Mouse (Mus musculus) layer of hippocampus, postnatal 10 days (tissue): ENCODE measurements at regions not wholly inside any gene's neighbourhood (a gene's known extent, or its start where the extent isn't known, plus 50 kb on each side); places are given as distances from the start of the nearest gene placed in this dataset.

Experiments
- DNase-seq, 2 experiments: peaks; one replicate each; pipeline ENCODE4 v3.0.0; 2021; ENCODE audit warnings: low spot score in 2 of 2

DNA sequence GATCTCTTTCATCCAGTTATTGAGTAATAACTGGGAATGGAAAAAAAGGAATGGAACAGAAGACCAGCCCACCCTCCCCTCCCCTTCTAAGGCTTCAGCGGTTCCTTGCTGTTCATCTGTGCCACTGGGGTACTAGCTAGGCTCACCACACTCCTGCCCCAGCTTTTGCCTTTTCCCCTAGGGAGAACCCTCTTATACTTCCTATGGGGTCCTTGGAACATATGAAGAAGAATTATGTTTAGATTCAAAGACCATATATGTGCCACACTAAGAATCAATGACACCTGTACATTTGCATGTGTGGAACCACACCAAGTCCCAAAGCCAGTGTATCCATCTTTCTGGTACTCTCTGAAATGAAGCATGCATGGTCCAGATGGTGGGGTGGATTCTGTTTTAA lies 324.3 kb downstream of the Tns1 start:
- no peak for DNase-seq

DNA sequence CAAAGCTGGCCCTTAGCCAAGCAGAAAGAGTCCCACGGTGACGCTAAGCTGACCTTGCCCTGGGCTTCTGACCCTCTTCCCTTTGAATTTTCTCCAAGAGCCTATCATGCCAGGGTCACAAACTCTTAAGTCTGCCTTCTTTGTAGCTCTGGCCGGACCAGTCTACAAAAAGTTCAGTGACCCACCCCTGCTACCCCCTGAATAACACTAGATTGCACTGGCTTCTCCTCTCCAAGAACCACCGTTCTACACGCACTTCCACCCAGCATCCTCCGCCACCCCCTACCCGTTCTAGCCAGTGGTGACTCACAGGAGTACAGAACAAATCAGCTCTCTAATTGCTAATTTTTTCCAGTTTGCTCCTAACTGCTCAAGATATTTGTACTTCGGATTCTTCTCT lies 325.0 kb downstream of the Tns1 start:
- no peak for DNase-seq

DNA sequence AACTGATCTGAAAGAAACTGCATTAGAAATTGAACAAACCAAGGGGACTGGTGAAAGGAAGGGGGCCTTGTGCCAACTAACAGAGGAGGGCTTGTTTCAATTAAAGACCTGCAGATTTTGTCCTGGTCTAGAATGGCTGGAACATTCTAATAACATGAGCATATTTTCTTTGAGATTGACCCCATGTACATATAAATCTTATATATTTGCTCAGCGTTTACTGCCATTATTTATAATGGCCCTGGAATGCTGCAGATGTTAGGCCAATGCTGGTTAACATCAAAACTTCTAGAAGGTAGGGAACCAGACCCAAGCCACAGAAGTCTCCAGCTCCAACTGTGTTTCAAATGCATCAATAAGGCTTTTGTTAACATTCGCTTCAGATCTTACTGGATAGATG lies 326.4 kb downstream of the Tns1 start:
- DNase-seq, result no peak

DNA sequence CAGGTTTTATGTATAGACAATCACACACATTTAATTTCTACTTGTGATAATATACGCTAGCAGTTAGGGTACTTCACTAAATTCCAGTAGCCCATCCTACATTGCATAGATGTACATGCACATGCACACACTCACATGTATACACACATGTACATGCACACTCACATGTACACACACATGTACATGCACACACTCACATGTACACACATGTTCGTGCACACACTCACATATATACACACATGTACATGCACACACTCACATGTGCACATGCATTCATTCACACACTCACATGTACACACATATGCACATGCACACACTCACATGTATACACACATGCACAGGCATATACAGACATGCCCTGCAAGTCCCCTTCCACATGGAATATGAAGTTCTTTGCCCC lies 326.8 kb downstream of the Tns1 start:
- DNase-seq, result no peak

DNA sequence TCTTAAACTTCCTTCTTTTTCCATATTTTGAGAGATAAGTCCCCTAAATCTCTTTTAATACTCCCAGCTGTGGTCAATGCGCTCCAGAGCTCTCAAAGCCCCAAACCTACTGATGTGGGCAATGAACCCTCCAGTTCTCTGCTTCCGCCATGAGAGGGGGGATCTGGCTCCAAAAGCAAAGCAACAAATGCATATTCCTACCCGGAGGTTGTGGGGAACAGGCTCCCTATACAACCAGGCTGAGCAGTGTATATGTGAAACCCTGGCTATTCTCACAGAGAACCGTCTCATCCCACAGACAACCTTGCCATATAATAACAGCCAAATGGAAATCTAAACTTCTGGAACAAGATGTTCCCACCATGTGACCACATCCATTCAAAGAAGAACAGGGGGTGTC lies 330.4 kb downstream of the Tns1 start:
- DNase-seq, result no peak

DNA sequence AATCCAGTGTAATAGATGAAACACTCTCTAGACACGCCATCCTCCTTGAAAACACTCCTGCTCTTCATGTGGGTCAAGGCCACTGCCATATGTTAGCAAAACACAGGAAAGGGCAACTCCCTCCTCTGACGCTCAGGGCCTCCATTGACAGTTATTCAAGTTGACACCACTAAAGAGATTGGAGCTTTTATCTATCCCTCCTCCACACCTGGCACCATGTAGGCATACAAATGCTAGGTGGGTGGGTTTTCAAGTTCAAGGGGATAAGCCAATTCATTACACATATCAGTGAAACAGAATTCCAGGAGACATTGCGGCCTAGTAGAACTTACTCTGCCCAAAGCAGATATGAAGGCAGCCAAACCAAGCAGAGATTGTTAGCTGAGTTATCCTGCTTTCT lies 331.0 kb downstream of the Tns1 start:
- DNase-seq, result no peak

DNA sequence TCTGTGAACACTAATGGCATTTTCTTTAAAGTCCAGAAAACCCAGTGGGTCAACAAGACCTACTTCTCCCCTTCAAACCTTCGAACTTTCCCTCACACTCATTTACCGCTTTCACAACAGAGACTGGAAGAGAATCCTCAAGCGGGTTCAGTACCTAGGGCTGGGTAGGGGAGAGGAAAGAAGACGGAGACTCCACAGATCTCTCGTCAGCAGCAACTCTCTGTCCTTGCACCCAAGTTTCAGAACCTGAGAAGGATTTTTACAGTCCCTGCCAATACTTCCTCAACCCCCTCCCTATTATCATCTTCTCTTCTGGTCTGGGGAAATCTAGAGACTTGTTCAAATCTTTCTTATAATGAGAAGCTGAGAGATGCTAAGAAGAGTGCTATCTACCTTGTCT lies 331.9 kb downstream of the Tns1 start:
- DNase-seq, result no peak

DNA sequence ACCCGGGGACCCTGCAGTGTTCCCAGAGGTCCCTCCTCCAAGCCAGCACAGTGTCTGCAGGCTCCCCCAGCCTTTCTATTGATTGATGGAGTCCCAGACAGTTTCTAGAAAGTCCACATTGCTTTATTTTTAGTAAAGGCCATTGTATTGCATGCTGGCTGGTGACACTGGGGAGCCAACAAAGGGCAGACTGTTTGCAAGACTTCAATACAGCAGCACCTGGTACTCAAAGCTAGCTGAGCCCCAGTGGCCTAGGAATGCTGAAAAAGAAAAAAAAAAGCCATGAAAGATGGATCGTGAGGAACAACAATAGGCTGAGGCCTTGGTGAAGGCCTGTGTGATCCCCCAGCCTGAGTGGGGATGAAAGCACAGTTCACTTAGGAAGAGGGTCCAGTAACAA lies 336.6 kb downstream of the Tns1 start:
- DNase-seq, result no peak

DNA sequence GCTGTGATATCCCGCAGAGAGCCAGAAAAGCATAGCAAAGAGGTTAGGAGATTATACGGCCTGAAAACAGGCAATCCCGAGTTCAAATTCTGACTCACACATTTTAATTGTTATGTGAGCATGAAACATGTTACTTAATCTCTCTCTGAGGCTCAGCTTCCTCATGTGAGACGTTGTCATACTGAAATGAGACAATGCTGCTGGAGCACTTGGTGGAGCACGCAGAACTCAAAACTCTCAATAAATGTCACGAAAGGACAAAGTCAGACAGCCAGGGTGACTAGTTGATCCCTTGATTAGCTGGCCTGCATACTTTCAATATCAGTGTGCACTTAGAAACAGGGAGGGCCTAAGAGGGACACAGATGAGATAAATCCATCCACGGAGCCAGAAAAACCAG lies 337.0 kb downstream of the Tns1 start:
- no peak for DNase-seq

DNA sequence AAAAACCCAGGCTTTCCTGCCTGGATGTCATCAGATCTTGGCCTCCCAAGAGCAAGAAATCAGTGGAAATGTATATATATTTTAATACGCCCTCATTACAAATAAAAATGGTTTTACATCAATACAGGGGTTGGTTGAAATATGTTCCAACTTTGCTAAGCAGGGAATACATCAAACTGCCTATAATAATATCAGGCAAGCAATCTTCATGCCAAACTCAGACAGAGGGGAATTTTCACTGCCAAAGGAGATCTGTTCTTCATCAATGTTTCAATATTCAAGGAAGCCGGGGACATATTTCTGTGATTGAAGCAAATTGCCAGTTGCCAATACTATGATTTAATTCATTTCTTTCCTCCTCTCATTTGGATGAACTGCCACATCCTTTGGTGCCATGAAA lies 340.9 kb downstream of the Tns1 start:
- DNase-seq, result no peak

DNA sequence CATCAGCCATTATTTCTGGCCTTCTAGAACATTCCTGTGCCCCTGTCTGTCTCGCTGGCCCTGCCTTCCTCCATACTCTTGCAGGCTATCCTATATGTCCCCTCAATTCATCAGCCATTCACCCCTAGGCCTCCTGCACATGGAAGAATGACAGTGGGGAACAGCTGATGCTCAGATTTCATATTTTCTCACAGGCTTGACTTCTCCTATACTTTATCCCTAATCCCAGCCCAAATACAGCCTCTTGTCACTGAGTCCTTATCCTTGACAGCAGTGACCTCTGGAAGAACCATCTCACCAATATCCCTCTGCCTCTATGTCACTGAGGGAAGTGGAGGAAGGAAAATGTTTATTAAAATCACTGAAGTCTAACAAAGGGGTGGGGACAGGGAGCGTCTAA lies 341.4 kb downstream of the Tns1 start:
- DNase-seq, result no peak

DNA sequence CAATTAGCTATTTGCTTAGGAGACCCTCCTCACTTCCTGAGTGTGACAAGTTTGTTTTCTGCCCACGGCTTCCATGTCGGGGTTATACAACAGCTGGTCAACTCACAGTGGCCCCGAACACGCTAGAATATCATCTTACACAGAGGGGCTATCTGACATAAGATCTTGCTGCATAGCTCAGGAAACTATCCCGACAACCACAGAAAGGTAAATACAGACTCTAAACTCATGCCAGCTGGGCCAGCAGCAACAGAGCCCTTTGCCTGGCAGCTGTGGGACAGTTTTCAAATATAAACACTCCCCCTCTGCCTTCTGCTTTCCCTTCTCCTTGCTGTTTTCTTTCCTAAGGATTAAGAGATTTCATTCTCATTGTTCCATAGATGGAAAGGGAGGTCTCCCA lies 352.5 kb downstream of the Tns1 start:
- no peak for DNase-seq

DNA sequence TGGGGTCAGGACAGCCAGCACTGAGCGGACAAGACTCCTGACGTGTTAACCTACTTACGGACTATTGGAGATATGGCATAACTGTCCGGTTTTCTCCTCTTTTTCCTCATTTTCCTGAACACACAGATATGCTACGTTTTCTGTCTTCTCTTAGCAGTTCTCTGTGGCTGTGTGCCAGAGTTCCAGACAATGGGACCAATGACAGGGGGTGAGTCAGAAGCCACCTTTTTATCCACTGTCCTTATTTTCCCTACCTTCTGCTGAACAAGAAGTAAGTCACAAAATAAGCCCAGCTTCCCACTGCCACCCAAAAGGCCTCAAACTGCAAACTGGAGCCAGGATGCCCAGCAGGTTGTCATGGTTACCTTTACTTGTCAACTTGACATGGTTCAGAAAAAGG lies 353.6 kb downstream of the Tns1 start:
- DNase-seq, result peak in 1 of 2 experiments; percentile 13

DNA sequence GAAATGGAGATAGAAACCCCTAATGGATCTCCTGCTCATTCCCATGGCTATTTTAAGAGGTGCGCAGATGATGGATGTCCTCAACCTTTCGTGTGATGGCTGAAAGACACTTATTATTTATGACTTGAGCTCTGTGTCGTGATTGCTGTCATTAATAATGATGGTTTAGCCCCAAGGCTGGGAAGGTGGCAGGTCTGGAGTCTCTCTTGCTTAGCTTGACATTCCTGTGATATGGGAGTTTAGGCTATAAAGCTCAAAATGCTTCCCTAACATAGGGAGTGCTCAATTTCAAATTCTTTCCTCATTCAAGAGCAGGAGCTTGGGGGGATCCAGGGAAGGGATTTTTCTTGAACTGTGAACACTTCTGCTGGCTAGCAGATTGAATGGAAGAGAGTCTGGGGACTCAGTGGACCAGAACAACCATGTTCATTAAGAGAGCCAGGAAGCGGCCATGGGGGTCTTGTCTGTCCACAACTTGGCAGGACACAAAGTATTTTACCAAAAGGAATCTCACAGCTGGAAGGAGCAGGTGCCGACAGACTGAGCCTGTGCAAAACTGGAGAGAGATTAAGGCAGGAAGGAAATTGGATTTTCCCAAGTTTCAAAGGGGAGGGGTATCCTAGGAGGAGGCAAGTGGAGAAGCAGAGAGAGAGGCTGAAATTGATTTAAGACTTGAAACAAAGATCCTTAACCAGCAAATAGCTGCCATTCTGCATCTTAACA lies 359.5 kb downstream of the Tns1 start:
- no peak for DNase-seq

DNA sequence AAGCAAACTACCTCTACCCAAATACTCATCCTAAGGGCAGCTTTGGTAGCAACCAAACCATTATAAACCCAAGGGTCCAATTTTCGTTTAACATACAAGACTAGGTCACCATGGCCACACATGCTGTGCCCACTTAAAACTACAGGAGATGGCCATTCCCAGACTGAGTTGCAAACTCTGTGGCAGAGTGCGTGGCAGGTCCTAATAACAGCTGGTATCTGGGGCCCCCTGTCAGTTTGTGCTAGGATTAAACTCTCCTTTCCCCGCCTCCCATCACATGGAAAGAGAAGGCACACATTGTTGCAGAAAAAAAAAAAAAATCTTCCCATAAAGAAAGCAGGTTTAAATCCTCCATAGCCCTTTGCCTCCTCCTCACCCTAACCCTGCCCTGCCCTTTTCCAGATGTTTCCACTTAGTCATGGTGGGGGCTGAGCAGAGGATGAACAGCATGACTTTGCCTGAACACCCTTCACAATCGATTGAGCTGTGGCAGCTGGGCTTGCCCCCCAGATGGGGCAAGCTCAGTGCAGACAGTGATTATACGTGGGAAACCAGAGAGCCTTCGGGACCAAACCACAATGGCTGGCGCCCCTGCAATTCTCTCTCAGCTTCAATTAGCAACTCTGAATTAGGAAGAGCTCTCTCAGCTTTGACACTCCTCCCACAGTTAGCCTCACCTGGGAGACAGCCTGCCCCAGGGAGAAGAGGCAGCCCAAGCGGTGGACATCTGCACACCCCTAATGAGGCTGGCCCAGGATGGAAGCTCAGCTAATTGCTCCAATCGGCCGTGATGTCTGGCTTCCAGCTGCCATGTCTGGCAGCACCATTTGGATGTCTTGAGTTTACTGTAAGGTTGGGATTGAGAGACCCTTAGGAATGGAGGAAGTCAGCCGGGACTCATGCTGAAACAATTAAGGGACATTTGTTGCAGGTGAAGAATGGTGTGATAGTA lies 365.9 kb downstream of the Tns1 start:
- DNase-seq, result no peak

DNA sequence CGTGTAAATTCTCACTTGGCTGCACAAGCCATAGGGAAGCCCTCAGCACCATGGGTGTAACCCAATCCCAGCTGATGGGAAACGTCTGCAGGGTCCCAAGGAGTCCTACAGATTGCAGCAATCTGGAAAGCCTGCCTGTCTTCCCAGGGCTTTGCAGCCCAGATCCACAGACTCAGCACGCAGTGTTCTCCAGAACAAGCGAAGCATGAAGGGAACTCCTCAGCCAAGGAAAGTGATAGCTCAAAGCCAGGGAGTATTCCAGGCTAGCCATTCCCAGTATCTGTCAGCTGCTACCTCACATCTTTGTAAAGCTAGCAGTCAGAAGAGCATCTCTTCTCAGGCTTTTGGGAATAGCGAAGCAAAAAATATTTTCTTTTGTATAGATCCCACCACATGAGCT lies 368.5 kb downstream of the Tns1 start:
- DNase-seq, result no peak

DNA sequence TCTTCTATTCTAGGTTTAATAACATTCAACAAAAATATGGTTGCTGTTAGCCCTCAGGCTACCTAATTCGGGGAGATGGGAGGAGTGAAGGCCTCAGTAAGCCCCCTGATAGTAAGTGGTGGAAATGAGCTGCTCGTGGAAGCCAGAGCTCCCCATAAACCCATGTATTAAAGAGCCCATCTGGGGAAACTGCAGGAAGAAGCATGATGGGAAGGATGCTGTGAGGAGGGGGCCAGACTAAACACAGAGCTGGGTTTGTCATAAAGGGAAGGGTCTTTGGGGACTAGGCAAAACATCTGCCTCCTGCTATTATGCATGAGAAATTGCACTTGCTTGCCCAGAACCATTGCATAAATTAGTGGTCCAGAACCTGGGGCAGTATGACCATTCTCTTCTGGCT lies 369.3 kb downstream of the Tns1 start:
- DNase-seq, result no peak

DNA sequence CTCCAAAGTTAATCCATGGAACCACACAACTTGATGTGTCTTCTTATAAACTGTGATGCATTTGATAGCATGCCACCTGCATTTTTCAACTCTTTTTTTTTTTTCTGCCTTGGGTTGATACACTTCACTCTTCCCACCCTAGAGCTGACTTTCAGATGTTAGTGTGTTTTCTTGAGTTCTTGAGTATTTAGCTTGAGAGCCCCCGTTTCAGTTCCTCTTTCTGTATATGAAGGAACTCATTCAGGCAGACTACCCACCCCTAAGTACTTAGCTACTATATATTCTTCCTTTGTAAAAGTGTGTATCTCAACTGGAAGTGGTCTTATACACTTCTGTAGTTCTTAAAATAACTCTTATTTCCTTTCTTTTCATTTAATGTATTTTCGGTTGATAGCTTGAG lies 371.1 kb downstream of the Tns1 start:
- no peak for DNase-seq

DNA sequence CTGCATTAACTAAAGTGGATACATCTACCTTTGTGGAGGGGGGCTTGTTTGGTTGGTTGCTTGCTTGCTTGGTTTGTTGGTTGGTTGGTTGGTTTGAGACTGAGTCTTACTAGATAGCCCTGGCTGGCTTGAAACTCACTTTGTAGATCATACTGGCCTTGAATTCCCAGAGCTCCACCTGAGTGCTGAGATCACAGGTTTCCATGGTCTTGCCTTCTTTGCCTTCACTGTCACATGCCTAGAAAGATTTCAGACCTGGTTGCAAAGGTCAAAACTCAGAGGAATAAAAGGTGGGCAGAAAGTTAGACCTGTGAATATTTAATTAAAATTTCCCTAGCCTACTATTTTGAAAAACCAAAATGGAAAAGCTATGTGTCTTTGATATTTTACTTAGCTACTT lies 375.5 kb downstream of the Tns1 start:
- no peak for DNase-seq

DNA sequence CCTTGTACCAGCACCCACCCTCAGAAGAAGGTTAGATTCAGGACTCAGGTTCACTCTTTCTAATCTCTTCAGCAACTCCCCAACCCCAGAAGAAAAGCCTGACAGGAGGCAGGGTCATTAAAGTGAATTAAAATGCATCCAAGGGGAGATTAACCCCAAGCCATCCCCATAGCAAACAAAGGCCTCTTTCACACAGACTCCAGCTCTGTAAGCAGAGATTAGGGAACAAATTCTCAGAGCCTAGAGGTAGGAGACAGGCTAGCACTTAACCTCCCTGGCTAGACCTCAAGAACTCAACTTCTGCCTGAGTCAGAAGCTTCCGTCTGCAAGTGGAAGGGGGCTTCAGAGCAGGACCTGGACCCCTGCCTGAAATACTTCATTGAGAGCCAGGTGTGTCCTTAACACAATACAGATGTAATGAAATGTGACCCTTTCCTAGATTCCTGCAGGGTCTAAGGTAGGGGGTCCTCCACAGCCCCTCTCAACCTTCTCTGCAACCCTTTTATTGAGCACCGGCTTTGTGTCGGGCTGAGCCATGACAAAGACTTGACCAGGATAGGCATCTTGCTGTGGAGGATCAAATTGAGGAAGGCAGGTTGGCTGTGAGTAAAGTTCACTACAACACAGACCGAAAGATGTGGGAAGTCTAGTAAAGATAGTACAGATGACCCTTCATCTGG lies 379.6 kb downstream of the Tns1 start:
- no peak for DNase-seq

DNA sequence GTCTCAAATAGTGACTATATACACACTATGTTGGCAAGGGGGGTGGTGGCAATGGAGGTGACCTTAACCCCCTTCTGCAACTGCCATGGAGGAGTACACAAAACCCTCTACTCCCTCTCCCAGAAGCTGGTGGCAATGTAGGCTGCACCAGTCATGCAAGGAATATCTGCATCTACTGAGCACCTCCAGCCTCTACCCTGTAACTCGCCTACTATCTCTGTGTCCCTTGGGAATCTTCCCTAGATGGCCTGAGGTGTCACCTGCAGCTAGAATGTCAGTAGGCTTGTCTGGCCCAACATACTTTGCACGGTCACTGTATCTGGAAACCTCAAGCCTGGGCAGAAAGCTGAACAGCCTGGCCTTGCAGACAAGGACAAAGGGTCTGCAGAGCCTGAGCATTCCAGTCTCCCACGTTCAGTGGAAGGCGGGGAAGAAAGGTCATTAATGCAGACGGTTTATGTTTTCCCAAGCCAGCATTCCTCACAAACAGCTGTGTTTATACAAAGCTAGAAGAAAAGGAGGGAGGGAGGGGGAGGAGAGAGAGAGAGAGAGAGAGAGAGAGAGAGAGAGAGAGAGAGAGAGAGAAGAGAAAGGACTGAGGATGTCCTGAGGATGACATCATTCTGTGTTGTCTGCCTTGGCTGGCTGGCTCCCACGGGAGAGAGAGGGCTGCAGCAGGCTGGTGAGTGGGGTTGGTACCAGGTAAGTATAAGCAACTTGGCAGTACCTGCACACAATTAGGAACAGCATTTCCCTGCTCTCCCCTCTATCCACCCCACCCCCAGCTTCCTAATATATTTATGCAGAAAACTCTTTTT lies 380.3 kb downstream of the Tns1 start:
- peak in 1 of 2 experiments; percentile 10 for DNase-seq
